Mouse (Mus musculus): ENCODE results near the gene Smg6. TPM values are rescaled to one million over a fixed set of nuclear protein-coding genes. Genes with fewer than 3 reads are reported as not detected.

The Smg6 gene
- polyA plus RNA-seq, 1 experiment = 27.9 TPM

GRCm38 (mm10) chr11:75045822-75046221 is 120.2 kb downstream of the Smg6 start:
- DNase-seq (ENCODE audit: extremely low spot score in 1 of 2, low spot score in 1 of 2) = no peak

GRCm38 (mm10) chr11:75046638-75047037 is 121.0 kb downstream of the Smg6 start:
- no peak for DNase-seq (ENCODE audit: extremely low spot score in 1 of 2, low spot score in 1 of 2)

DNA sequence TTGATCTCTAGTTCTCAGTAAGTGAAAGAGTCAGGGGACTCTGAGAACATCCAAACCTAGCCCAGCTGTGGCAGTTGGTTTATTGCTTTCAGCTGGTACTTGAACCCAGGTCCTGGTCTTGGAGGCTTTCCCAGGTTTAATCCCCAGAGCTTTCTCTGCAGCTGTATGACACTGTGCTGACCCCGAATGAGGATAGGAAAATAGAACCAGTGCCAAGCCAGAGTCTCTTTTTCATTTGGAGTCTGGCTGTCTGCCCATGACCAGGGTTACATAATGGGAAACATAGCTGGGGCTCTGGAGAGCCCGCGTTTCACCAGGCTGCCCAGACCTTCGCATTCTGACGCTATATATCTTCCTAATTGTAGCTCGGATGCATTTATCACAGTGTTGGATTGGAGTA is 121.4 kb downstream of the Smg6 start:
- DNase-seq (ENCODE audit: extremely low spot score in 1 of 2, low spot score in 1 of 2) = peak; percentile 27 to 77

- no peak for DNase-seq (ENCODE audit: extremely low spot score in 1 of 2, low spot score in 1 of 2)
Observed at GRCm38 (mm10) chr11:75047736-75048407, 122.2 kb downstream of the Smg6 start.

DNA sequence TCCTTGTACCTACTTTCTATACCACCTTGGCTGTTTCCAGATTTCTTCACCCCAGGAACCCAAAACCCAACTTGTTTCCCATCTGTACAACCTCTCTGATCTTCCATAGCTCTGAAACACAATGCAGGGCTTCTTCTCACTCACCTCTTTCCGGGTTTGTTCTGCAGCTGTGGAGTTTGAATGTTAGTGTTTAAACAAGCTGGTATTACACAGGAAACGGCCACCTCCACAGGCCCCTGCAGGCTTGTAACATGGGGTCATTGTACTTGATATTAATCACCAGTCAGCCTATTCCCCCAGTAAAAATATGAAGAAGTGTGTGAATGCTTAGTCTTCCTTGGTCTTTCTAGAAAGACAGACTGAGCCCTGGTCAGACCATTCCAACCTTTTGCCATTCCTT is 123.5 kb downstream of the Smg6 start:
- no peak for DNase-seq (ENCODE audit: extremely low spot score in 1 of 2, low spot score in 1 of 2)

- DNase-seq (ENCODE audit: extremely low spot score in 1 of 2, low spot score in 1 of 2) = no peak
Observed at GRCm38 (mm10) chr11:75049807-75050206, 124.2 kb downstream of the Smg6 start.

DNA sequence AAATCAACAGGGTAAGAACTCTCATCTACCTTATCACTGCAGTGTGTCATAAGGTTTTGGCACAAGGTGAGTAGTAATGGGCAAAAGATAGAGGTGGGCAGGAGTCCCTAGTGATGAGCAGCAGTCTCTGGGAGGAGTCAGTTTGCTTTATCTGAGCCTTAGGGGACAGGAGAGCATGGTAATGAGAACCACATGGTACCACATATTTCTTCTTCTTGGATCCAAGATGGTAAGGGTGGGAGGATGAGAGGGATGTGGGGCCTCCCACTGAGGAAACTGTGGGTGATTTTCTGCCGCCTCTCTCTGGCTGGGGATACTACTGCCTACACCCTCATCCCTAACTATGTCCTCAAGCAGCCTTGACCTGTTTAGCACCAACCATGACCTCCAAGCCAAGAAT is 125.6 kb downstream of the Smg6 start:
- DNase-seq (ENCODE audit: extremely low spot score in 1 of 2, low spot score in 1 of 2) = no peak

DNA sequence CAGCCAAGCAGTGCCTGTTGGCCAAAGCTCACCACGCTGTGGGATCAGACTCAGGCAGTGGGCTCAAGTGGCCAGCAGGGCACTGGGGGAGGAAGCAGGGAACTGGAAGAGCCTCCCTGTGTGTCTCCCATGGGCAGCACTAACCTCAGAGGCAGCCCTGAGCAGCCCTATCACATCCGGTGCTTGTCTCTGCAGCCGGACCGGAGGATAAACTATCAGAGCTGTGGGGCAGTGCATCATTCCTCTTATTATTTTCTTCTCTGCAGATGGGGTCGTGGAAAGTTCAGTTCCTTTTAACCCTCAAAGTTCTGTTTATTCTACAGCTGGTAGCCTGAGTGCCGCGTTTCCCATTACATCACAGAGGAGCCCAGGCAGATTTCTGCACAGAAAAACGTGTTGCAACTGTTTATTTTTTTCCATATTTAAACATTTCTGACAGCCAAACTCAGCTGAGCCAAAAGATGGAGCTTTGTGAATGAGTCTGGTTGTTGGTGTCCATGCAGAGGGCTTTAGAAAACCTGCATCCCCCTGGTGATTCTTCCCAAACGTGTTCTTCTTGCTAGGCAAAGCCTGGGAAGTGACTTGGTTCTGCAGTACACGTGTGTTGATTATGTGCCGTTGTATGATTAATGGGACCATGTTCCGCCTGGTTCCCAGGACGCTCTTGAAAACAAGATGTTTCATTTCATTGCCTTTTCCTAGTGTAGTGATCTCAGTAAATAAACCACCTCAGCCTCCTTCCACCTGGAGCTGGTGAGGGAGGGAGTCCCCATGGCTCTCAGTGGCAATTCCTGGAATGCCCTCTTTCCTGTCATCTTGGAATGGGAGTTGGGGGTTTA is 126.3 kb downstream of the Smg6 start:
- DNase-seq (ENCODE audit: extremely low spot score in 1 of 2, low spot score in 1 of 2) = no peak

DNA sequence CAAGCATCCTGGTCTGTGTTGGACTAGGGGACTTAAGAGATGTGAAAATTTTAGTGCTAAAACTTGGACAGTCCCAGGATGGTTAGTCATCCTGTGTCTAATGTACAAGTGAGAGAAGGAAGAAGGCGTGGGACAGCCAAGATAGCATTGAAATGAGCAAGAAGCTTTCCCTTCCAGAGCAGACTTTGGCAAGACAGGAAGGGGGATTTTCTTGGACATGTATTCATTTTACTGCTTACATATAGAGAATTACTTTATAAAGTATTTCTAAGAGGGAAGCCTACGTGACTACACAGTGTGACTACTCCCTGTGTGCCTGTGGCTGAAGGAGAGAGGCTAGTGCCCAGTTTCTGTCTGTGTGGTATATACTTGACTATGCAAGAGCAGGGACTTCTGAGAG is 127.4 kb downstream of the Smg6 start:
- DNase-seq (ENCODE audit: extremely low spot score in 1 of 2, low spot score in 1 of 2) = peak in 1 of 2 experiments; percentile 17

- DNase-seq (ENCODE audit: extremely low spot score in 1 of 2, low spot score in 1 of 2) = no peak
Observed at GRCm38 (mm10) chr11:75053722-75054121, 128.1 kb downstream of the Smg6 start.

GRCm38 (mm10) chr11:75054184-75054877 is 128.7 kb downstream of the Smg6 start:
- DNase-seq (ENCODE audit: extremely low spot score in 1 of 2, low spot score in 1 of 2) = peak in 1 of 2 experiments; percentile 62

GRCm38 (mm10) chr11:75054878-75055214 is 129.2 kb downstream of the Smg6 start:
- DNase-seq (ENCODE audit: extremely low spot score in 1 of 2, low spot score in 1 of 2) = no peak

DNA sequence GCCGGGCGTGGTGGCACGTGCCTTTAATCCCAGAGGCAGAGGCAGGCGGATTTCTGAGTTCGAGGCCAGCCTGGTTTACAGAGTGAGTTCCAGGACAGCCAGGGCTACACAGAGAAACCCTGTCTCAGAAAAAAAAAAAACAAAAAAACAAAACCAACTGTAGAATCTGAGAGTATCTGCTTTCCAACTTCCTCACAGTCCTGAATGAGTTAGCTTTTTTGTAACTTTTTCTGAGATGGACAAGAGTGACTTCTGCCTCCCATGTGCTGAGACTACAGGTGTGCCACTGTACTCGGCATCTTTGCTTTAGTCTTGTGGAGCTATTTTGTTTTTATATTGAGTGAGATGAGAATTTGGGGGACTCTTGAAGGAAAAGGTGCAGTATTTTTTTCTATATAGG is 137.0 kb downstream of the Smg6 start:
- no peak for DNase-seq (ENCODE audit: extremely low spot score in 1 of 2, low spot score in 1 of 2)

DNA sequence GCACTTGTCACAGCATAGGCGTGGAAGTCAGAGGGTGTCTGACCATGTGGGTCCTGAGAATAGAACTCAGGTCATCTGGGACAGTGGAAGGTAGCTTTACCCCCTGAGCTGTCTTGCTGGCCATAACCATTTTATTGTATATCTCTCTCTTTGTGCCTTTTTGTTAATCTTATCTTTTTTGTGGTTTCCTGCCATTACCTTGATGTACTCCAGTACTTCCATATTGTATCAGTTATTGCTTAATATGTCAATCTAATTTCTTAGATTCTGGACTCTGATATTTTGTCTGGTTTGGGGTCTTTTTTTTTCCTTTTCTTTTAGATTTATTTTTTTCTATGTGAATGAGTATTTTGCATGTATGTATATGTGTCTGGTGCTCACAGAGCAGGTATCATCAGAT is 138.6 kb downstream of the Smg6 start:
- DNase-seq (ENCODE audit: extremely low spot score in 1 of 2, low spot score in 1 of 2) = no peak

GRCm38 (mm10) chr11:75071352-75071751 is 145.7 kb downstream of the Smg6 start:
- no peak for DNase-seq (ENCODE audit: extremely low spot score in 1 of 2, low spot score in 1 of 2)

GRCm38 (mm10) chr11:75072932-75073625 is 147.5 kb downstream of the Smg6 start:
- no peak for DNase-seq (ENCODE audit: extremely low spot score in 1 of 2, low spot score in 1 of 2)

DNA sequence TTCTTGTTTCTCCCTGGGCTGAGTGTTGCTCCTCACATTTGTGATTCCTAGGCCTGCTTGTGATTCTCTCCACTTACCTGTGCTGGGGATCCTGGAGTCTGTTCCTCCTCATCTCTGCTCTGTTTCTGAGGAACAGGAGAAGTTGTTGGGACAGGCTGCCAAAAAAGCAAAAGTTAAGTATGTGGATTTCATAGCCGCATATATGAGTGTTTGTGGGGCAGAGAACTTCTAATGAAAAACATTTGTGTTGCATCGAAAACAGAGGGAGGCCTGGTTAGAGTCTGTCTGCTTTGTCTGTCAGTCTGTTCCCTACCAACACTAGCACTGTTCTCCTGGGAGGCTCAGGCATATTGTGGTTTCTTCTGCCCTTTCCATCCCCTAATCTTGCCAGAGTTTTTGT is 148.1 kb downstream of the Smg6 start:
- no peak for DNase-seq (ENCODE audit: extremely low spot score in 1 of 2, low spot score in 1 of 2)

- DNase-seq (ENCODE audit: extremely low spot score in 1 of 2, low spot score in 1 of 2) = no peak
Observed at GRCm38 (mm10) chr11:75074543-75074942, 148.9 kb downstream of the Smg6 start.

- no peak for DNase-seq (ENCODE audit: extremely low spot score in 1 of 2, low spot score in 1 of 2)
Observed at GRCm38 (mm10) chr11:75078616-75079015, 153.0 kb downstream of the Smg6 start.

DNA sequence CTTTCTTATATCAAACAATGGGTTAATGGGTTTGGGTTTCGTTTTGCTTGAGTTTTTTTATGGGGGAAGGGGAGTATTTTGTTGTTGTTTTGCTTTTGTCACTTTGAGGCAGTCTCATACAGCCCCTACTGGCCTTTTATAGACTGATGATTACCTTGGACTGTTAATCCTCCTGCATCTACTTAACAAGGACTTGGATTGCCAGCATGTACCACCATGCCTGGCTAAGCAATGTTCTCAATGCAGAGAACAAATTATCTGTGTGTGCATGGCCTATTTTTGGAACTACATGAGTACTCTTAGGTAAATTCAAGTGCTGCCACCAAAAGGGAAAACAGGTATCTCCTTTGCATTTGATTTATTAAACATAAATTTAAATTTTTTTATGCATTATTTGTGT is 157.4 kb downstream of the Smg6 start:
- DNase-seq (ENCODE audit: extremely low spot score in 1 of 2, low spot score in 1 of 2) = no peak

GRCm38 (mm10) chr11:75092159-75092558 is 166.5 kb downstream of the Smg6 start:
- no peak for DNase-seq (ENCODE audit: extremely low spot score in 1 of 2, low spot score in 1 of 2)
